Mouse (Mus musculus) left cerebral cortex, postnatal 4 days (tissue): ENCODE data around the gene Ston2. TPM values are rescaled to one million over a fixed set of nuclear protein-coding genes. Genes with fewer than 3 reads are reported as not detected.
A peak's percentile ranks its signal among the peaks of the same experiment; 100 is the strongest.
"Not testable (repeated sequence)": the region's sequence is repeated elsewhere in the genome, so short reads cannot be mapped to it uniquely, and the experiment has no call there.

Experiments used
- DNase-seq: peaks from one replicate; pipeline ENCODE4 v3.0.0-alpha.2; 2022
- intact Hi-C: fragments of 180-260 bp; cut with DNase I; formaldehyde crosslinking; loops from one replicate; pipeline ENCODE4 v1.15.1; 2025
- total RNA-seq, 2 experiments: library from RNA; stranded (reverse); gene quantifications; 2 replicates each; pipeline ENCODE4 v1.2.3; 2021

The Ston2 gene
- total RNA-seq, 2 experiments from 2014 or later = 14.2 to 16.6 TPM

GRCm38 (mm10) chr12:91754606-91755005 is 33.6 kb downstream of the Ston2 start:
- intact Hi-C loops = no loop called here
- peak; percentile 18 for DNase-seq

GRCm38 (mm10) chr12:91752711-91753110 is 35.5 kb downstream of the Ston2 start:
- DNase-seq = no peak
- intact Hi-C loops = no loop called here

GRCm38 (mm10) chr12:91751893-91752597 is 36.1 kb downstream of the Ston2 start:
- DNase-seq = no peak

GRCm38 (mm10) chr12:91749543-91750184 is 38.5 kb downstream of the Ston2 start:
- no peak for DNase-seq
- intact Hi-C loops = no loop called here

More at GRCm38 (mm10) chr12:91751893-91752597, 36.1 kb downstream of the Ston2 start:
- intact Hi-C loops = no loop called here

GRCm38 (mm10) chr12:91748241-91748865 is 39.8 kb downstream of the Ston2 start:
- intact Hi-C loops = no loop called here
- no peak for DNase-seq

- intact Hi-C loops, DNase-seq: not testable (repeated sequence)
Measured at GRCm38 (mm10) chr12:91746839-91747238, 41.3 kb downstream of the Ston2 start.

GRCm38 (mm10) chr12:91745758-91746290 is 42.4 kb downstream of the Ston2 start:
- intact Hi-C loops = no loop called here

GRCm38 (mm10) chr12:91744091-91744490 is 44.1 kb downstream of the Ston2 start:
- DNase-seq = no peak
- intact Hi-C loops = no loop called here

More at GRCm38 (mm10) chr12:91745758-91746290, 42.4 kb downstream of the Ston2 start:
- no peak for DNase-seq

- DNase-seq = no peak
- intact Hi-C loops = no loop called here
Measured at GRCm38 (mm10) chr12:91742916-91743315, 45.3 kb downstream of the Ston2 start.

- no peak for DNase-seq
- intact Hi-C loops = no loop called here
Measured at GRCm38 (mm10) chr12:91738381-91738780, 49.8 kb downstream of the Ston2 start.

GRCm38 (mm10) chr12:91736221-91736980 is 51.8 kb downstream of the Ston2 start:
- intact Hi-C loops = no loop called here
- DNase-seq = no peak

GRCm38 (mm10) chr12:91734246-91735027 is 53.8 kb downstream of the Ston2 start:
- intact Hi-C loops = no loop called here
- no peak for DNase-seq

- intact Hi-C loops = no loop called here
- peak; percentile 40 for DNase-seq
Measured at GRCm38 (mm10) chr12:91732729-91733448, 55.3 kb downstream of the Ston2 start.

GRCm38 (mm10) chr12:91726202-91726601 is 62.0 kb downstream of the Ston2 start:
- DNase-seq = no peak
- intact Hi-C loops = no loop called here

GRCm38 (mm10) chr12:91723912-91724311 is 64.3 kb downstream of the Ston2 start:
- intact Hi-C loops = no loop called here
- no peak for DNase-seq

- intact Hi-C loops = no loop called here
- no peak for DNase-seq
Measured at GRCm38 (mm10) chr12:91719134-91719533, 69.1 kb downstream of the Ston2 start.

- no peak for DNase-seq
- intact Hi-C loops = no loop called here
Measured at GRCm38 (mm10) chr12:91715686-91716085, 72.5 kb downstream of the Ston2 start.

GRCm38 (mm10) chr12:91713358-91713757 is 74.8 kb downstream of the Ston2 start:
- DNase-seq = no peak
- intact Hi-C loops = no loop called here

- intact Hi-C loops = no loop called here
Measured at GRCm38 (mm10) chr12:91711655-91712054, 76.5 kb downstream of the Ston2 start.

More at GRCm38 (mm10) chr12:91711655-91712054, 76.5 kb downstream of the Ston2 start:
- no peak for DNase-seq
